Mouse (Mus musculus) forebrain, embryonic 12.5 days (tissue): ENCODE measurements at regions not wholly inside any gene's neighbourhood (a gene's known extent, or its start where the extent isn't known, plus 50 kb on each side); places are given as distances from the start of the nearest gene placed in this dataset.

Source experiments
- ATAC-seq: fragments of 200-750 bp; cut with Nextera tagmentation; 2 replicates; pipeline ENCODE4 v1.8.0; 2017; ENCODE audit warnings: moderate TSS enrichment; ENCODE audit not compliant: low FRiP score
- H3K27ac ChIP-seq: fragments of 300-500 bp; sonication (generic); 2 replicates; pipeline ENCODE4 v1.5.1; 2016; ENCODE audit warnings: mild to moderate bottlenecking
- H3K27me3 ChIP-seq: fragments of 300-500 bp; sonication (generic); 2 replicates; pipeline ENCODE4 v1.6.1; 2016; ENCODE audit warnings: mild to moderate bottlenecking
- H3K36me3 ChIP-seq: fragments of 300-500 bp; sonication (generic); replicated peaks from 2 replicates; pipeline ENCODE4 v1.6.1; 2016; ENCODE audit warnings: mild to moderate bottlenecking
- H3K4me1 ChIP-seq: fragments of 300-500 bp; sonication (generic); 2 replicates; pipeline ENCODE4 v1.6.1; 2016
- H3K4me2 ChIP-seq: fragments of 300-500 bp; sonication (generic); 2 replicates; pipeline ENCODE4 v1.6.1; 2016; ENCODE audit warnings: mild to moderate bottlenecking, moderate library complexity
- H3K4me3 ChIP-seq: fragments of 300-500 bp; sonication (generic); replicated peaks from 2 replicates; pipeline ENCODE4 v1.5.1; 2016; ENCODE audit warnings: mild to moderate bottlenecking
- H3K9ac ChIP-seq: fragments of 300-500 bp; sonication (generic); 2 replicates; pipeline ENCODE4 v1.6.1; 2016; ENCODE audit warnings: mild to moderate bottlenecking
- H3K9me3 ChIP-seq: fragments of 300-500 bp; sonication (generic); 2 replicates; pipeline ENCODE4 v1.6.1; 2016
- WGBS: fragments of 180-500 bp; shearing (Covaris S2); methylation state at CpG from one replicate; pipeline ENCODE4 v1.1.7; 2016; 5-methylcytosine and 5-hydroxymethylcytosine counted together

DNA sequence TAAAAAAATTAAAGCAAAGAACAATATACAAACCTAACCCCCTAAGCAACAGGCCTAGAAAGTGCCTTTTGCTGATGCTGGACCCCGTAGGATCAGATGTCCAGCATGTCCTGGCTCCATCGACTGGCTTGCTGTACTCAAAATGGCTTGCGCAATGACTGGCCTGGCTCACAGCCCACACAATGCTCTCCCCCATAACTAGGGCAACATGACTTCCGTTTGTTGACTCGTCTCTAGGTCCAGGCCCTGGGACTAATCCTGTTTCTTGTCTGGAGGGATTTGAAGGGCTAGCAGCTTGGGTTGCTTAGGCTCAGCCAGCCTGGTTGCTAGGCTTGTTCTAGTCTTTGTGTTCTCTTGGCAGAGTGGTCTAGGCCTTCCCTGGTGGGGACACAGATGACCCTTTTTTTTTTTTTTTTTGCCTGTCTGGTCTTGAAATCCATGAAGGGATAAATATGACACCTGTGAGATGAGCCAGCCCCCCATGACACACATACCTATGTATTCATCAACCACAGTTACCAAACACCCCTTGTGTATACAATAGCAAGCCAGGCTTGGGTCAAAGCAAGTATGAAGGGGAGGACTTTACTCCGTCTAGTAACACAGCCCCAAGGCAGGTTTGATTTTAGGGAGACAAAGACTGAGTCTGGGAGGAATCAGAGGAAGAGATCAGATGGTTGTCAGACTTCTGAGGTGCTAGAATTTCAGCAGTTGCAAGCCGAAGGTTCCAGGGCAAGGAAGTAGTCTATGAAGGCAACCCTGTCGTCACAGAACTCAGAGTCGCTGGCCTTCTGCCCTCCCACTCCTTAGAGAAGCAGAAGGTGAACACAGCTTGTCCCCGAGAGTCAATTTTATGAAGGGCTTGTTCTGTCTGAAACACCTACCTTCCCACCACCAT, 120.0 kb upstream of the Hes1 start:
- Histone ChIP-seq H3K9me3 (no peaks in the 10 kb centered on the region), H3K27ac (no peak overlapping the region), H3K27me3 (peaks cover 23% of the 10 kb centered on the region), H3K4me1 (peaks cover 17% of the 10 kb centered on the region), H3K4me3 (no peak overlapping the region), H3K4me2 (no peak overlapping the region), H3K36me3 (no peaks in the 10 kb centered on the region), H3K9ac (no peak overlapping the region)
- WGBS: 90% methylated on average over 10 of the region's 10 CpGs
- ATAC-seq: no peak

DNA sequence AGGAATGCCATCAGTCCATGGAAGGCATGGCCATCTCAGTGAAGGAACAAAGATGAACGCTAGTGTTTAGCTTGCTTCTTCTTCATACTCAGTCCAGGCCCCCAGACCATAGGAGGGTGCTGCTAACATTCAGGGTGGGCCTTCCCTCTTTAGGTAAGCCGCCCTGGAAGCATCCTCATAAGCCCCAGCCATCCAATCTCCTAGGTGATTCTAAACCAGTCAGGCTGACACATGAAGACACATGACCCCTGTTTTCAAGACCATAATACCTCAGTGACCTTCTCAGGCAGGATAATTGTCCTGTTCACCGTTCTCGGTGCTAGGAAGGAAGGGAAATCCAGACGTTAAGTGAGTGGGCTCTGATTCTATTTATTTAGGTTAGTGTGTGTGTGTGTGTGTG, 119.2 kb upstream of the Hes1 start:
- WGBS: 55% methylated on average over 5 of the region's 5 CpGs
- Histone ChIP-seq H3K4me1 (peaks cover 17% of the 10 kb centered on the region), H3K9me3 (no peaks in the 10 kb centered on the region), H3K9ac (no peak overlapping the region), H3K27me3 (peaks cover 20% of the 10 kb centered on the region), H3K36me3 (no peaks in the 10 kb centered on the region), H3K4me2 (no peak overlapping the region), H3K27ac (no peak overlapping the region), H3K4me3 (no peak overlapping the region)
- ATAC-seq: no peak

DNA sequence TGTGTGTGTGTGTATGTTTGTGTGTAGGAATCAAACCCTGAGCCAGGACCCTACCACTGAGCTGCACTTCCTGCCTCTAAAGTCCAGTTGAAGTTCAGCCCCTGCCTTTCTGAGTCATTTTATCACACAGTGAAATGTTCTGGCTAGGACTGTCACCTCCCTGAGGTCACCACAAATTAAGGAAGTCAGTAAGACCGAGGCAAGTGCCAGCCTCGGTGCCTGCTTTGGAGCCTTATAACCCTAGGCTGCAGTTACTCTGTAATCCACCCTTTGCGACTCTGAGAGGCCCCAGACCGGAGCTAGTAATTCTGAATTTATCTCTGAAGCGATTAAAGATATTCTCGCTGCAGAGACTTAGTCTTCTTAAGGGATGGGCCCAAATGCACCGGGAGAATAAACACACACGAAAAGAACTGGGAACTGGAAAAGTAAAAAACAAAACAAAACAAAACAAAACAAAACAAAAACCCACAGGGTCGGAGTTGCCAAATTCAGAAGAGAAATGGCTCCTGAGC, 118.8 kb upstream of the Hes1 start:
- Histone ChIP-seq H3K4me3 (peak overlapping the region; percentile 39), H3K9ac (peak overlapping the region; percentile 63), H3K4me1 (peaks cover 17% of the 10 kb centered on the region), H3K9me3 (no peaks in the 10 kb centered on the region), H3K27ac (peak overlapping the region; percentile 74), H3K4me2 (peak overlapping the region; percentile 84), H3K27me3 (peaks cover 19% of the 10 kb centered on the region), H3K36me3 (no peaks in the 10 kb centered on the region)
- 0 out of 2 replicates have a peak, but pooled peaks have one; percentile 37 for ATAC-seq
- WGBS: 12% methylated on average over 9 of the region's 9 CpGs

DNA sequence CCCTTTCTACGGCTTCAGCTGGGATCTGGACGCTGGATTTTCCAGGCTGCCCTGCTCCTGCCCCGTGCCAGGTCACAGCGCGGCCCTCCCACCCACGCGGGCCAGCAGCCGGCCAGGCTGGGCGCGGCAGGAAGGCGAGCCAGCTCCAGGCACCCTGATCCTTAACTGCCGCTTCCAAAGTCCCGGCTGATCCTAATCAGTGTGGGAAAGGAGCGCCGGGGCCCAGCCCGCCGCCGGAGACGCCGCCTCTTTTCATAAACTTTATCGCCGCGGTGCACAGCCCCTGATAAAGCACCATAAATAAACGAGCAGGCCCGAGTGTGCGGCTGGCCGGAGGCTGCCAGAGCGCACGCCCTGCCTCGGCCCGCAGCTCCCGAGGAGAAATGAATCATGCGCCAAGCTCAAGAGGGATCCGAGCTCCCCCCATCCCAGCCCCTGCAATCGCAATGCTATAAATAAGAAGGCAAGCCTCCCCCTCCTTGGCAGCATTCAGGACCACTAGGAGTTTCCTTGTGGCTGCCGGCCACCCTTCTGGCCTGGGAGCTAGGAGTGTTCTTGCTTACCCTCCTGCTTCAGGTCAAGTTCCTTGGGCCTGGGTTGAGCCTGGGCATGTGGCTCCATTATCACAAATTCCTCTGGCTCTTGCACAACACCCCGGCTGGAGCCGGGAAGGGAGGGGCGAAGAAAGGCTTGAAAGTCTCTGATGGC, 118.1 kb upstream of the Hes1 start:
- H3K27me3 ChIP-seq: peaks cover 24% of the 10 kb centered on the region
- no peaks in the 10 kb centered on the region for H3K9me3 ChIP-seq
- H3K9ac ChIP-seq: peak overlapping the region; percentile 63

DNA sequence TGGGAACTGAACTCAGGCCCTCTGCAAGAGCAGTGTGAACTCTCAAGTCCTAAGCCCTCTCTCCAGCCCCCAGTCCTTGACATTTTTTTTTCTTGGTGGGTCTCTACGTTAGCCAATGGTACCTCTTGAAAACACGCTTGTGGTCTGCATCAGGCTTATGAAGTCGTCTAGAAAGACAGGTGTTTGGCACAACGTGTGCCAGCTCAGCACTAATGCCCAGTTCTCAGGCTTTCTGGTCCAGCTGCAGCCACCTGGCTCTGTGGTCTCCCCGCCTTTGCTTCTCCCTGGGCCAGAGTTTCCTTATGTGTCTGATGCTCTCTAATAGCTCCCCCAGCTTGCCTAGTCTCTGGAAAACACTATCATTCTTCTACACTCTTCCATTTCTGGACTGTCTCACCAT, 117.2 kb upstream of the Hes1 start:
- Histone ChIP-seq H3K4me2 (no peak overlapping the region), H3K27ac (no peak overlapping the region), H3K27me3 (peaks cover 29% of the 10 kb centered on the region; the same call in 1 of the 2 replicates), H3K9ac (no peak overlapping the region), H3K9me3 (no peaks in the 10 kb centered on the region), H3K4me1 (peaks cover 17% of the 10 kb centered on the region), H3K4me3 (no peak overlapping the region), H3K36me3 (no peaks in the 10 kb centered on the region)
- ATAC-seq: no peak
- 87% methylated on average over 5 of the region's 5 CpGs for WGBS

More for the DNA sequence above, 118.1 kb upstream of the Hes1 start:
- Histone ChIP-seq H3K27ac (peak overlapping the region; percentile 74), H3K4me1 (peaks cover 17% of the 10 kb centered on the region), H3K36me3 (no peaks in the 10 kb centered on the region), H3K4me3 (peak overlapping the region; percentile 39), H3K4me2 (peak overlapping the region; percentile 84)
- ATAC-seq: peak; percentile 76
- 3% methylated on average over 39 of the region's 39 CpGs for WGBS

DNA sequence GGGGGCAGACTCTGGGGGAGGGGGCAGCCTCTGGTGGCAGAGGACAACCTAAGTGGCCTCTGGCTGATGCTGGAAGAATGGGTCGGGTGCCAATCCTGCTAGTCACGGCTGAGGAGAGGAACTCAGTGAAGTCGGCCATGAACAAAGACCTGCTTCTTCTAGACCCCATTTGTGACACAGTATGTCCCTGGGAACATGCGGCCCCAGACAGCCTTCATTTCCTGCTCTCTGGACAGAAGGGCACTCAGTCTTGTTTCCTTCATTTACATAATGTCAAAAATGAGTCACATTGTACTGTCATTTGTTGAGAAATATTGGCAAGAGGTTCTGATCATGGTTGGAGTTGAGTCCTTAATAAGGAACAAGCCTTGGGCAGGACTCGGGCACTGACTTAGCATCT, 116.5 kb upstream of the Hes1 start:
- H3K27ac ChIP-seq: no peak overlapping the region
- peaks cover 17% of the 10 kb centered on the region for H3K4me1 ChIP-seq
- H3K9me3 ChIP-seq: no peaks in the 10 kb centered on the region
- no peak overlapping the region for H3K4me2 ChIP-seq
- no peak overlapping the region for H3K9ac ChIP-seq
- 75% methylated on average over 5 of the region's 5 CpGs for WGBS
- H3K4me3 ChIP-seq: no peak overlapping the region
- H3K36me3 ChIP-seq: no peaks in the 10 kb centered on the region
- 0 out of 2 replicates have a peak, but pooled peaks cover 28% of the 10 kb centered on the region for H3K27me3 ChIP-seq
- no peak for ATAC-seq

DNA sequence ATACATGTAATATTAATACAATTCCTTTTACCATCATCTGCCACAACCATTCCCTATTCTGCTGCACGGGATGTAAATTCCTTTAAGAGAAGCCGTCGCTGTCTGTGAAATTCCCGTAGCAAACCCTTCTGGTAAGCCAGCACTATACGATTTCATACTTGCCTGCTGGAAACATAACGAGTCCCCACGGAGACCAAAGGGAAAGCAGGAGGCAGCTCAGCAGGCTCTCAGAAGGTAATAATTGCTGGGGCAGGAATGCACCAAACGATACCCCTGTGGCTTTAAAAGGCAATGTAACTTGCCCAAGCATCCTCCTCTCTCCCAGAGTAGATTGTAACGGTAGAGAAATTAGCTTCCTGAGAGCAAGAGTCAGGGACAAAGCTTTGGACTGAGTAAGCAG, 114.0 kb upstream of the Hes1 start:
- Histone ChIP-seq H3K4me2 (no peak overlapping the region), H3K27ac (no peak overlapping the region), H3K9ac (no peak overlapping the region), H3K27me3 (0 out of 2 replicates have a peak, but pooled peaks cover 16% of the 10 kb centered on the region), H3K36me3 (no peaks in the 10 kb centered on the region), H3K4me3 (no peak overlapping the region), H3K9me3 (no peaks in the 10 kb centered on the region), H3K4me1 (peaks cover 14% of the 10 kb centered on the region)
- WGBS: 31% methylated on average over 9 of the region's 9 CpGs
- ATAC-seq: no peak

DNA sequence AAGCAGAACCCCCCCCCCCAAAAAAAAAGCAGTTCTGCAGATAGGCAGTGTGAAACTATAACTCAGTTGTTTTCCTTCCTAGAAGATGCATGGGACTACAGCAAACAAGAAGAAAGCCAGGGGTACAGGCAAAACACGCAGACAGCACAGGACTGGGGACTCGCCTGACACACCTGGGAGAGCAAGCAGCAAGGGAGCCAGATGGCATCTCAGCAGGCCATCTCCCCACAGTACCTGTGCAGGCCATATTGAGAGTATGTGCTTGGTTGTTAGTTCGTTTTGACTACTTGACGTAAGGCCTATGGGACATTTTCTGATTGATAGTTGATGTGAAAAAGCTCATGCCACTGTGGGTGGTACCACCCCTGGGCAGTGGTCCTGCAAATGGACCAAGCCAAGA, 113.4 kb upstream of the Hes1 start:
- no peaks in the 10 kb centered on the region for H3K9me3 ChIP-seq
- H3K9ac ChIP-seq: no peak overlapping the region
- H3K4me3 ChIP-seq: no peak overlapping the region
- no peak overlapping the region for H3K27ac ChIP-seq
- no peak for ATAC-seq
- H3K27me3 ChIP-seq: 0 out of 2 replicates have a peak, but pooled peaks cover 15% of the 10 kb centered on the region
- H3K36me3 ChIP-seq: no peaks in the 10 kb centered on the region
- 95% methylated on average over 4 of the region's 4 CpGs for WGBS
- no peak overlapping the region for H3K4me2 ChIP-seq
- peaks cover 8% of the 10 kb centered on the region for H3K4me1 ChIP-seq

DNA sequence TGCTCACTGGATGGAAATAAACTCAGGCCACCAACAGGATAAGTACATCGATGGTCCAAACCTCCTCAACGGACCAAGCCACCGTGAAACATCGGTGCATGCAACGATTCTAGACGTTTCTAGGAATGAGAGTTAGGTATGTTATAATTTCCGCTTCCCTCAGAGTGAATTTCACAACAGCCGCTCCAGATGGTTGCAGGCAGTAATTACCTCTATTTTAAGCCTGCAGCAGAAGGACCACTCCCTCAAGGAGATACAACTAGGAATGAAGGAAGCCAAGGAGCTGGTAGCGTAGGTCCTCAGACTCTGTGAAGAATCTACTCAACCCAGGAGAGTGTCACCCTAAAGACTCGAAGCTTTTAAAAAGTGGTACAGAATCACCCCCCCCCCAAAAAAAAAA, 109.5 kb upstream of the Hes1 start:
- H3K4me3 ChIP-seq: no peak overlapping the region
- 92% methylated on average over 10 of the region's 10 CpGs for WGBS
- H3K27ac ChIP-seq: no peak overlapping the region
- no peak overlapping the region for H3K9ac ChIP-seq
- no peaks in the 10 kb centered on the region for H3K36me3 ChIP-seq
- H3K4me2 ChIP-seq: no peak overlapping the region
- 0 out of 2 replicates have a peak, but pooled peaks cover 10% of the 10 kb centered on the region for H3K27me3 ChIP-seq
- no peak for ATAC-seq
- H3K9me3 ChIP-seq: no peaks in the 10 kb centered on the region
- H3K4me1 ChIP-seq: no peaks in the 10 kb centered on the region

DNA sequence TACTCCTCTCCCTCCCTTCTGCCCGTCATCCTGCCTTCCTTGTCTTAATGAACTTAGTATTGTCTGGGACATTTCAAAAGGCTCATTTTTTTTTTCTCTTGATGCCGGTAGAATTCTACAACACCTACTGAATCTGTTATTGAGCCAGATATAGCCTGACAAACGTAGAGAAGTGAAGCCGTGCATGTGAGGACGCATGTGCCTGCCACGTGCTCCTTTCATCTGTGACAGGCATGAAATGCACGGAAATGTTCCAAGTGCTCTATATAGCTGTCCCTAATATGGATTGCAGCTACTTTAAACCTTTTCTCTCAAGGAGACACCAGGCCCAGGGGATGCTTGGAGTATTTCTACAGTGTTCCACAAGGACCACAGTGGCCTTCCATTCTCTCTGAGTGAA, 107.3 kb upstream of the Hes1 start:
- Histone ChIP-seq H3K9ac (no peak overlapping the region), H3K4me2 (no peak overlapping the region)
- ATAC-seq: no peak

DNA sequence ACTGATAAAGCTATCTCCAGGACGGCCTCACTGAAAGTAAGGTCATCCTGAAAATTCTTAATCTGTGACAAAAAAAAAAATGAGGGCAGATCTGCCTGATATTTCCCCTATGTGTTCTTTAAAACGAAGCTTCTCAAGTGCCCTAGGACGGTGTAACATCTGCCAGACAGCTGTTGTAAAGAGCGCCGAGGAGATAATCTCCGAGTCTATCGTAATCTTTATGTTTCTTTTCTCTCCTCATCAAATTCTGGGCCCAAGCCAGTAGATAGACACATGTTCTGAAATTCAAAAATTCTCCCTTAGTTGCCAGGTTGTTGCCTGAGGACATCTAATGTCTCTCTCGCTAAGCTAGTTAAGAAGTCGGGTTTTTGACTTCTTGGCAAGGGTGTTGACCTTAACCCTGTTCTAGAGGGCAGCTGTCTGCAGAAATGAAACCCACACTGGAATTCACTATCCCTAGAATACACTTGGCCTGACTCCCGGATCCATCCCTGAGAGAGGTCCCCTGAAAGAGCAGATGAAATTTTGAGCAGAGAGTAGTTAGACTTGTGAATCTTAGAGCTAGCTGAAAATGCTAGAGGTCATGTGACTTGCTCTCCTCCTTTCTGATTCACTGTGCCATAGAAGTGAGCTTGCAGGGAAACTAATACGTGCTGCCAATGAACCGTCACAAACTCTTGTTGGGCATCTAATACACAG, 104.1 kb upstream of the Hes1 start:
- 0 out of 2 replicates have a peak, but pooled peaks cover 5% of the 10 kb centered on the region for H3K27me3 ChIP-seq
- no peak for ATAC-seq
- WGBS: 88% methylated on average over 12 of the region's 12 CpGs

More for the DNA sequence above, 107.3 kb upstream of the Hes1 start:
- Histone ChIP-seq H3K4me1 (no peaks in the 10 kb centered on the region), H3K4me3 (no peak overlapping the region), H3K27ac (no peak overlapping the region), H3K36me3 (no peaks in the 10 kb centered on the region), H3K9me3 (no peaks in the 10 kb centered on the region), H3K27me3 (no peaks in the 10 kb centered on the region)
- WGBS: 76% methylated on average over 7 of the region's 7 CpGs

DNA sequence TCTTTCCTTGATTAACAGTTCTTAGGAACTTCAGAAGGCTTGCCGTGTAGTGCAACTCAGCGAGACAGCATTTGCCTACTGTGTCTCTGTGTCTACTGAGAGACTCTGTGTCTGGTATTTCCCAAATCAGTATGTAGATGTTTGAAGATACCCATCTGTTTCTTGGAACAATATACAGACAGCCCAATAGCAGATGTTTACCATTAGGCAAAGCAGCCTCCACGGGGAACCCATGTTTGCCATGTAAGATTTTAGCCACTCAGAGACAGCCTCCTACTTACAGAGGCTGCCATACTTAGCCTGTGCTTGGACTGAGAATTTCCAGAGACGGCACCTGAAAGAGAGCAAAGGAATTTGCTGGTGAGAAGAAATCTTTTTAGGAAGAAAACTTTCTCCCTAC, 100.9 kb upstream of the Hes1 start:
- Histone ChIP-seq H3K9me3 (no peaks in the 10 kb centered on the region), H3K36me3 (no peaks in the 10 kb centered on the region), H3K27ac (no peak overlapping the region), H3K9ac (no peak overlapping the region), H3K4me1 (no peaks in the 10 kb centered on the region), H3K27me3 (0 out of 2 replicates have a peak, but pooled peaks cover 5% of the 10 kb centered on the region), H3K4me3 (no peak overlapping the region), H3K4me2 (no peak overlapping the region)
- ATAC-seq: no peak
- WGBS: 78% methylated on average over 4 of the region's 4 CpGs

More for the DNA sequence above, 104.1 kb upstream of the Hes1 start:
- Histone ChIP-seq H3K4me3 (no peak overlapping the region), H3K9me3 (no peaks in the 10 kb centered on the region), H3K4me1 (no peaks in the 10 kb centered on the region), H3K36me3 (no peaks in the 10 kb centered on the region), H3K4me2 (no peak overlapping the region), H3K27ac (no peak overlapping the region), H3K9ac (no peak overlapping the region)
